Mouse (Mus musculus) G1E (cell line): ENCODE measurements around the gene Olfr1012.
A peak's percentile ranks its signal among the peaks of the same experiment; 100 is the strongest.

Experiments used
- CTCF ChIP-seq: IDR thresholded peaks from 2 replicates; pipeline ENCODE4 v1.5.1; 2012; ENCODE audit warnings: low read depth, low read length, inconsistent platforms, mixed read lengths
- GATA1 ChIP-seq: IDR thresholded peaks from 2 replicates; pipeline ENCODE4 v1.6.1; 2012; ENCODE audit warnings: borderline replicate concordance, low read length, inconsistent platforms, mixed read lengths

DNA sequence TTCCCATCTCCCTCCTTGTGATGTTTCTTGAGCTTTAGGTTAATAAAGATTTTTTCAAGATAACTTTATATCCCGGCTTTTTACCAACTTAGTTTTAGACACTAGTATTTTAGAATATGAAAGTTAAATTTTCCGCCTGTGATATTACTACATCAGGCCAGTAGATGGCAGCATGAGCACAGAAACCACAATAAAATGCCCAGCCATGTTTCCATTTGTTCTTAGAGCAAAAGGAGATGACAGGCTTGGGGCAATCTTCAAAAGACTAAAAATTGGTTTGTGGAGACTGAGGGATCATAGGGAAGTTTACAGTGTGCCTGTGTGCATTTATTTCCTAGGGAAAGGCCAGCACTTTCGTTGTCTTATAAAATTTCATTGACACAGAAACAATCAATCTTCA is 36.8 kb downstream of the Olfr1012 start:
- TF ChIP-seq CTCF (0 out of 2 replicates have a peak, but pooled peaks have one; percentile 16), GATA1 (no peak)
